Mouse (Mus musculus) kidney, embryonic 14.5 days (tissue): ENCODE measurements at regions not wholly inside any gene's neighbourhood (a gene's known extent, or its start where the extent isn't known, plus 50 kb on each side); places are given as distances from the start of the nearest gene placed in this dataset.

ENCODE experiments used
- ATAC-seq: fragments of 200-750 bp; cut with Nextera tagmentation; 2 replicates; pipeline ENCODE4 v1.8.0; 2017; ENCODE audit warnings: moderate number of reproducible peaks, mild to moderate bottlenecking, moderate TSS enrichment, moderate library complexity; ENCODE audit not compliant: low FRiP score, low TSS enrichment
- H3K27ac ChIP-seq: fragments of 300-500 bp; sonication (generic); 2 replicates; pipeline ENCODE4 v1.5.1; 2014; ENCODE audit warnings: low read depth, mild to moderate bottlenecking, low read length, moderate library complexity, mixed read lengths
- H3K27me3 ChIP-seq: fragments of 300-500 bp; sonication (generic); 2 replicates; pipeline ENCODE4 v1.6.1; 2014; ENCODE audit warnings: mild to moderate bottlenecking, low read length; ENCODE audit not compliant: control insufficient read depth, insufficient read depth
- H3K36me3 ChIP-seq: fragments of 300-500 bp; sonication (generic); 2 replicates; pipeline ENCODE4 v1.6.1; 2014; ENCODE audit warnings: low read length, mixed read lengths; ENCODE audit not compliant: control insufficient read depth, insufficient read depth
- H3K4me1 ChIP-seq: fragments of 300-500 bp; sonication (generic); 2 replicates; pipeline ENCODE4 v1.6.1; 2014; ENCODE audit warnings: low read length, mixed read lengths; ENCODE audit not compliant: control insufficient read depth, insufficient read depth
- H3K4me2 ChIP-seq: fragments of 300-500 bp; sonication (generic); replicated peaks from 2 replicates; pipeline ENCODE4 v1.6.1; 2014; ENCODE audit warnings: low read depth, mild to moderate bottlenecking, low read length
- H3K4me3 ChIP-seq: fragments of 300-500 bp; sonication (generic); 2 replicates; pipeline ENCODE4 v1.5.1; 2014; ENCODE audit warnings: mild to moderate bottlenecking, low read length
- H3K9ac ChIP-seq: fragments of 300-500 bp; sonication (generic); 2 replicates; pipeline ENCODE4 v1.6.1; 2014; ENCODE audit warnings: low read depth, mild to moderate bottlenecking, low read length, moderate library complexity
- H3K9me3 ChIP-seq: fragments of 300-500 bp; sonication (generic); 2 replicates; pipeline ENCODE4 v1.6.1; 2016; ENCODE audit warnings: low read length; ENCODE audit not compliant: control insufficient read depth
- WGBS: fragments of 180-500 bp; shearing (Covaris S2); extraction: QIAGEN DNeasy Blood & Tissue Kit; methylation state at CpG from one replicate; pipeline ENCODE4 v1.1.7; 2014; 5-methylcytosine and 5-hydroxymethylcytosine counted together

DNA sequence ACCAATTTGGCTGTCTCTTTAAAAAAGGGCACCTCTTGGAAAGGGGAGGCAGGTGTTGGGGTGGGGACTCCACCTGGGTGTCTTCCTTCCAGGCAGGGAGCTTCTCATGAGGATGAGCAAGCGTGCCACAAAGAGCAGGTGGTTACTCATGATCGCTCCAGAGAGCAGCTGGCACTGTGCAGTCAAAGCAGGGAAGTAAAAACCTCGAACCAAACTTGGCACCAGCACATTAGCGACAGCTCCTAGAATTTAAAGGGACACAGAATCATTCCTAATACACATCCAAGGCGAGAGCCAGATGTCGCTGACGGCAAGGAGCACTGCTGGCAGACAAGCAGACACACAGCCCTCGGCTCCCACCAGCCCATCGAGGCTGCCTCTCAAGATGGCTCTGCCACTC is 70.4 kb downstream of the Irx5 start:
- no peaks in the 10 kb centered on the region for H3K4me1 ChIP-seq
- no peak overlapping the region for H3K9ac ChIP-seq
- no peak for ATAC-seq
- no peak overlapping the region for H3K4me3 ChIP-seq
- H3K27me3 ChIP-seq: no peaks in the 10 kb centered on the region; the same call in 1 of the 2 replicates
- H3K36me3 ChIP-seq: no peaks in the 10 kb centered on the region
- no peaks in the 10 kb centered on the region for H3K9me3 ChIP-seq
- no peak overlapping the region for H3K4me2 ChIP-seq
- H3K27ac ChIP-seq: no peak overlapping the region
- 64% methylated on average over 9 of the region's 9 CpGs for WGBS

DNA sequence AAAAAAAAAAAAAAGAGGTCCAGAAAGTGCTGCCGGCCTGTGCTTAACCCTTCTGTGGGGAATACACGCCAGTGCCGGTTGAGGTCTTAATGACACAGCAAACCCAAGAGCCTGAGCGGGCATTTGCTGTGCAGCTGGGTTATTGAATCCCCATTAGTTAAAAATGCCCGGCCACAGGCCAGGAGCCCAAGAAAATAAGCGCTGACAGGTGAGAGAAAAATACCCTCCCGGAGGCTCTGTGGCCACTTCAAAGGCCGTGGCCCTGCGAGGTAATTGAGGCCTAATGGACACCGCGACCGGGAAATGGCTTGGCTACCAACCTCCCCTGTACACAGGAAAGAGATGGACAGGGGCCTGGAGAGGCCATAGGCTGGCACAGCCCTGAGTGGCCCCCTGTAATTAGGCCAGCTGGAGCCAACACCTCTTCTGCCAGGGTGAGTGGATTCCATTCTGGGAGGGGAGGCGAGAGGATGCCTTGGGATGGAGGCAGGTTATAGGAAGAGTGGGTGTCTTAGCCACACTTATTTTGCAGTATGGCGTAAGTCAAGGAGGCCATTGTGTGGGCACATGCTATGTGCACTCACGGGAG is 79.7 kb downstream of the Irx5 start:
- Histone ChIP-seq H3K4me3 (no peak overlapping the region), H3K9me3 (no peaks in the 10 kb centered on the region), H3K27ac (no peak overlapping the region), H3K4me1 (peaks cover 5% of the 10 kb centered on the region; the same call in 1 of the 2 replicates), H3K4me2 (no peak overlapping the region), H3K9ac (no peak overlapping the region), H3K36me3 (no peaks in the 10 kb centered on the region), H3K27me3 (no peaks in the 10 kb centered on the region)
- 46% methylated on average over 15 of the region's 15 CpGs for WGBS
- no peak for ATAC-seq

DNA sequence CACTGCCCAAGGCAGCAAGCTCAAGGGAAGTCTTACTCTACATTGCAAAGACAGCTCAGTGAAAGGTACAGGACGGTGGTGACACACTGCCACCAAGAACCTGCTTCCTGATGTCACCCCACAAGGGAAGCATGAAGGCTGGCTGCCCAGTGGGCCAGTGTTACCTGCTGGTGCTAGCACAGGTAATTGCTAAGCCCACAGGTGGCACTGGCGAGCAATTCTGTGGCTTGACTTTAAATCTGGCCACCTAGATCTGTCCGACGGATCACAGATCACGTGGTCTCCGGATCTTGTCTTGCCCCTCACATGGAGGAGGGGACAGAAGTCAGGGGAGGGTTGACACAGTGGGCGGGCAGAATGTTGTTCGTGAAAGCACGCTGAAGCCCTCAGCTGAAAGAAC is 80.9 kb downstream of the Irx5 start:
- 34% methylated on average over 9 of the region's 9 CpGs for WGBS
- no peaks in the 10 kb centered on the region for H3K36me3 ChIP-seq
- no peak for ATAC-seq
- H3K27ac ChIP-seq: no peak overlapping the region
- H3K9ac ChIP-seq: no peak overlapping the region
- H3K9me3 ChIP-seq: no peaks in the 10 kb centered on the region
- peaks cover 5% of the 10 kb centered on the region; the same call in 1 of the 2 replicates for H3K4me1 ChIP-seq
- no peaks in the 10 kb centered on the region for H3K27me3 ChIP-seq
- H3K4me2 ChIP-seq: no peak overlapping the region
- no peak overlapping the region for H3K4me3 ChIP-seq

DNA sequence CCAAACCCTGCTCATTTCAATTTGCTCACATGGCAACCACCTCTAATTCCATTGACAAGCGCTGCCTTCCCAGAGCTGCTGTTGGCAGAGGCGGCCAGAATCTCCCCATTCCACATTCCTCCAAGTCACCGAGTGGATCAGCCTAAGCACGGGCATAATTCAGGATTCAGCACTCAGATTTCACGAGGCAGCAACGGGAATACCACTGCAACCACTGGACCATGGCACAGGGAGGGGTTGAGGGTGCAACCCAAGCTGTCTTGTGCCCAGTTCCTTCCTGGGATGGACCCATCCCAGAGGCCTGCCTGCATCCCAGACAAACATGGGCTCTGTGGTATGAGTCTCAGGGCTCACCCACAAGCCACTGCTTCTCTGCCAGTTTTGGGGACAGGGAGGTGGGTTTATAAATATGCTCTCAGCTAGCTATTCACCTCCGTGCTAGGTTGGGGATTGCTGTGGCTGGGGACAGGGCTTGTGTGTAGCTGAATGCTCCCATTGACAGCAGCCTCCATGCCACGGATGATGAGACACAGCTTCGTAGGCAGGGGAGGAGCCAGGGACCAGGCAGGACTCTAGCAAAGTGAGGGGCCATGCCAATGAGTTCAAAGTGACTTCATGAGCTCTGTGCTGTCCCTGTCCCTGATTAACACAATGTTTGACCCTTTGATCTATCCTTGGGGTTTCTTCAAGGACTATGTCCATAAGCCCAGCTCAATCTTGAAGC is 82.5 kb downstream of the Irx5 start:
- Histone ChIP-seq H3K4me1 (peaks cover 5% of the 10 kb centered on the region; the same call in 1 of the 2 replicates), H3K27me3 (no peaks in the 10 kb centered on the region), H3K9me3 (no peaks in the 10 kb centered on the region), H3K4me3 (no peak overlapping the region), H3K4me2 (no peak overlapping the region), H3K36me3 (no peaks in the 10 kb centered on the region), H3K9ac (no peak overlapping the region), H3K27ac (peak overlapping the region; percentile 59; the same call in 1 of the 2 replicates)
- 27% methylated on average over 9 of the region's 9 CpGs for WGBS
- peak; percentile 95 for ATAC-seq

DNA sequence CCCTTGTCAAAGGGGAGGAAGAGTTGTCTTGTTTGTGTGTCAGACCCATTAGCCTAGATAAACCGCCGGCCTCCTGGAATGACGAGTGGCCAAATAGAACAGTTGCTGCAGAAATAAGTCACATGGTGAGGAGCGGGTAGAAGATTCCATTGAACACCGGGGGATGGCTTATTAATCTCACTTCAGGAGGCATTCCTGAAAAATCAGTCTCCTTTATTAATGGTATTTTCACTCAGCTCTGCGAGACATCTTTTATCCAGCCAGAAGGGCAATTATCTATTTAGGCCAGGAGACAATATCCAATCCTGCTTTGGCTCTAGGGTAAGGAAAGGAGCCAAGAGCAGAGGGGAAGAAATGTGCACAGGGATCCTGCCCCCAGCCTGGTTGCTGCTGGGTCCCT is 84.7 kb downstream of the Irx5 start:
- H3K27ac ChIP-seq: no peak overlapping the region
- H3K27me3 ChIP-seq: no peaks in the 10 kb centered on the region
- WGBS: 71% methylated on average over 6 of the region's 6 CpGs
- H3K36me3 ChIP-seq: no peaks in the 10 kb centered on the region
- no peak overlapping the region for H3K4me3 ChIP-seq
- H3K4me1 ChIP-seq: peaks cover 5% of the 10 kb centered on the region; the same call in 1 of the 2 replicates
- H3K4me2 ChIP-seq: no peak overlapping the region
- H3K9me3 ChIP-seq: no peaks in the 10 kb centered on the region
- H3K9ac ChIP-seq: no peak overlapping the region
- no peak for ATAC-seq

DNA sequence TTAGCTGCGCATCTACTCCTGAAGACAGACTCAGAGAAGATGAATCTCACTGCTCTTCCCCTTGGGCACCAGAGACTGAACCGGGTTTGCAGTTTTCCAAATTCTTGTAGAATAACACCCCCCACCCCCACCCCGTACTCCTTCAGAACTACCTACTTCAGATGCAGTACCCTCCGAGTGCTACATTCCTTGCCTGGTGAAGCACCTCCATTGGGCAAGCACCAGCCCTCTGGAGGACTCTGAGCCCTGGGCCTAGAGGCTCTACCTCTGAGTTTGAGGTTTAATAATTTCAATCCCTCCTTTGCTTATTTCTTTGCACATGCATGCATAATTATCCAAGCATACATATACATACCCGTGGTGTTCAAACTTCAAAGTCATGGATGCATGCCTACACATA is 101.9 kb downstream of the Irx5 start:
- H3K27me3 ChIP-seq: peaks cover 34% of the 10 kb centered on the region
- no peak for ATAC-seq
- 85% methylated on average over 5 of the region's 5 CpGs for WGBS

DNA sequence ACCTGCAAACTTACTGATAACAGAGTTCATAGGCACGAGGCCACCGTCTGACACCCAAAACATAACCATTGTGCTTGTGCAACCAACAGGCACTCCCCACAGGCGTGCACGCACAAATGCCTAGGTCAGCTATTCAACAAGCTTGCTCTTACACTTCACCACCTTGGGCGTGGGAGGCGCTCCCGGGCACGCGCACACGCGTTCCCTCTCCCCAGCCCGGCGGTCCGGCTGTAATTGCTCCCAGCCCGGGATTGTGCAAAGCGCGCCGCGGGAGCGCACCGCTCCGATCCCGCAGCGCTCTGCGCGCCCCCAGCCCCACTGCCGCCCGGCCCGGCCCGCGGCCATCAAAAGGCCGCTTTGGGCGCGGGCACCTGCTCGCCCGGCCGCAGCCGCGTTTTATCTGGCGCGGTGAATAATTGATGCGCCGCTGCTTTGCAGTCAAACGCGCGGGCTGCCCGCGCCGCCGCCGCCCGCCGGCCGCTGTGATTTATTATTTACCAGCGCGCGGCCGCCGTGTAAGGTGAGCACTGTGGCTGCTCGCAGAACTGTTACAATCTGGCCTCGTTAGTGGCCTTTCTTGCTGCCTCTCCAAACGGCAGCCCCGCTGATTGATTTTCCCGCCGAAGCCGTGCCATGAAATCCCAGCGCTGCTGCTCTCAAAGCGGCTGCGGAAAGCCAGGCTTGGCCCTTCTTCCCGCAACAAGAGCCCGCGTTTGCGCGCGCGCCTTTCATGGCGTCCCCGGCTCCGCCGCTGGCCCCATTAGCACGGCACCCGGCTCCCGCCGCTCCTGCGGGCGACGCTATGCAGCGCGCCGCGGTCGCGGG is 102.9 kb downstream of the Irx5 start:
- peaks cover 34% of the 10 kb centered on the region for H3K27me3 ChIP-seq
- peak; percentile 66 for ATAC-seq
- H3K9me3 ChIP-seq: no peaks in the 10 kb centered on the region
- H3K4me2 ChIP-seq: peak overlapping the region; percentile 93
- H3K4me3 ChIP-seq: peak overlapping the region; percentile 50
- H3K4me1 ChIP-seq: no peaks in the 10 kb centered on the region
- no peaks in the 10 kb centered on the region for H3K36me3 ChIP-seq
- WGBS: under 1% methylated on average over 91 of the region's 93 CpGs
- peak overlapping the region; percentile 43; the same call in 1 of the 2 replicates for H3K9ac ChIP-seq
- H3K27ac ChIP-seq: no peak overlapping the region

More for the DNA sequence above, 101.9 kb downstream of the Irx5 start:
- H3K4me2 ChIP-seq: no peak overlapping the region
- no peaks in the 10 kb centered on the region for H3K9me3 ChIP-seq
- H3K4me3 ChIP-seq: no peak overlapping the region
- no peak overlapping the region for H3K9ac ChIP-seq
- H3K27ac ChIP-seq: no peak overlapping the region
- no peaks in the 10 kb centered on the region for H3K36me3 ChIP-seq
- H3K4me1 ChIP-seq: no peaks in the 10 kb centered on the region

DNA sequence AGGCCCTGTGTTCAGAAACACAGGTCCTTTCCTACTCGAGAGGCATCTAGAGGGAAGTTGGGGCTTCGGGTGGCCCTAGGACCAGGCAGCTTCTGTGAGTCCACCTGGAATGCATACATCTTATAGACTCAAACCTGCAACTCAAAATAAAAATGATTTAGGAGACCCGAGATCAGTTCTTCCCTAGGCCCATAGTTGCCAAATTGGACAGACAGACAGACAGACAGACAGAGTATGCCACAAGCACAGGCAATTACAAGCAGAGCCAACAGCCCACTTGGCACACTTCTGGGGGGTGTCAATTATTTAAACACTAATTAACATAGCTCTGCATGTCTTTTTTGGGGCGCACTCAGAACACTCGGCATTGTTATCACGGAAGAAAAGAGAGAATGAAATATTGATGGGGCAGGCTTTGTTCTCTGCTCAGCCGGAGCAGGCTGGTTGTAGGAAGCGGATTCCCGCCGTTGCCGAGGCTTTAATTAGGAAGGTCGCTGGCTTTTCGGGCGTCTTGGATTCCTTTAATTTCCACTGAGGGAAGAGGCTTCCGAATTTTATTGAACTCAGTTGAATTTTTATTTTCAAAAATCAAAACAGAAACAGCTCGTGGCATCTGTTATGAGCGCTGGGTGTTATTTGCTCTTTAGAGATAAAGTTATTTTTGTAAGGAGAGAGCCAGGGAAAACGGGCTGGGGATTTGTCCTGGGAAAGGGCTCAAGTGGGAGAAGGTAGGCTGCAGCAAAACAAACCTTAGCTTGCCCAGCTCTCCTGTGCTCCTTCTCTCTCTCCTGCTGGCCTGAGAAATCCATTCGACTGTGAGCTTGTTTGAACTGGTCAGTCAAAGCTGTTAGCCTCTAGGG is 111.9 kb downstream of the Irx5 start:
- Histone ChIP-seq H3K27ac (no peak overlapping the region), H3K27me3 (0 out of 2 replicates have a peak, but pooled peaks cover 2% of the 10 kb centered on the region), H3K9ac (no peak overlapping the region), H3K4me3 (no peak overlapping the region), H3K4me1 (no peaks in the 10 kb centered on the region), H3K9me3 (no peaks in the 10 kb centered on the region), H3K4me2 (no peak overlapping the region), H3K36me3 (no peaks in the 10 kb centered on the region)
- WGBS: 33% methylated on average over 19 of the region's 19 CpGs
- no peak for ATAC-seq
